Mouse (Mus musculus): ENCODE data around the gene Birc7. TPM values are rescaled to one million over a fixed set of nuclear protein-coding genes. Genes with fewer than 3 reads are reported as not detected.

The Birc7 gene
- polyA plus RNA-seq (2015; fragmentation: Nextera tagmentation; extraction: Ambion mirVana), result 0.43 and 0.60 TPM in 2 replicates

- Histone ChIP-seq H3K27ac (replicated peaks) (no peak within 1 kb of the TSS), H3K4me1 (replicated peaks) (peaks cover 8% of the 10 kb centered on the region; the same call in 1 of the 2 replicates)
- WGBS, result 47% methylated on average over 4 of the region's 4 CpGs
Observed at GRCm38 (mm10) chr2:180928723-180929122, at the start of gene Birc7. TSS of gene Birc7 (plus strand) at chr2:180929023.

GRCm38 (mm10) chr2:180879365-180880067 is 49.3 kb upstream of the Birc7 start:
- Histone ChIP-seq H3K9ac (no peak overlapping the region), H3K4me2 (peak overlapping the region; percentile 22; the same call in 1 of the 2 replicates), H3K4me1 (replicated peaks) (peaks cover 38% of the 10 kb centered on the region), H3K27ac (replicated peaks) (peak overlapping the region; percentile 86), H3K4me3 (no peak overlapping the region), H3K9me3 (no peaks in the 10 kb centered on the region), H3K27me3 (no peaks in the 10 kb centered on the region), H3K36me3 (no peaks in the 10 kb centered on the region)
- ATAC-seq (ENCODE audit: low read depth), result peak; percentile 96
- 29% methylated on average over 7 of the region's 7 CpGs for whole genome bisulfite sequencing

More at GRCm38 (mm10) chr2:180928723-180929122, at the start of gene Birc7:
- Histone ChIP-seq H3K9me3 (no peaks in the 10 kb centered on the region), H3K4me2 (no peak within 1 kb of the TSS), H3K9ac (0 out of 2 replicates have a peak within 1 kb of the TSS, but pooled peaks have one; percentile 22), H3K36me3 (peaks cover 21% of the 10 kb centered on the region), H3K4me3 (no peak within 1 kb of the TSS), H3K27me3 (no peaks in the 10 kb centered on the region; the same call in 1 of the 2 replicates)
- no peak for ATAC-seq (ENCODE audit: low read depth)

- Histone ChIP-seq H3K4me2 (no peak overlapping the region), H3K36me3 (no peaks in the 10 kb centered on the region), H3K27ac (replicated peaks) (no peak overlapping the region), H3K4me1 (replicated peaks) (peaks cover 44% of the 10 kb centered on the region), H3K4me3 (no peak overlapping the region), H3K9ac (no peak overlapping the region), H3K27me3 (no peaks in the 10 kb centered on the region), H3K9me3 (no peaks in the 10 kb centered on the region)
- ATAC-seq (ENCODE audit: low read depth), result no peak
- WGBS, result 75% methylated on average over 9 of the region's 9 CpGs
Observed at GRCm38 (mm10) chr2:180881281-180881680, 47.5 kb upstream of the Birc7 start.

- Histone ChIP-seq H3K9me3 (no peaks in the 10 kb centered on the region), H3K4me3 (no peak overlapping the region), H3K27ac (replicated peaks) (no peak overlapping the region), H3K36me3 (no peaks in the 10 kb centered on the region), H3K9ac (no peak overlapping the region), H3K27me3 (peaks cover 6% of the 10 kb centered on the region; the same call in 1 of the 2 replicates), H3K4me2 (no peak overlapping the region), H3K4me1 (replicated peaks) (peaks cover 49% of the 10 kb centered on the region)
- no peak for ATAC-seq (ENCODE audit: low read depth)
- WGBS, result 77% methylated on average over 5 of the region's 5 CpGs
Observed at GRCm38 (mm10) chr2:180885270-180885669, 43.6 kb upstream of the Birc7 start.

GRCm38 (mm10) chr2:180889271-180889920 is 39.4 kb upstream of the Birc7 start:
- H3K9me3 ChIP-seq, result no peaks in the 10 kb centered on the region
- H3K4me1 ChIP-seq (replicated peaks), result peaks cover 69% of the 10 kb centered on the region
- H3K27ac ChIP-seq (replicated peaks), result peak overlapping the region; percentile 99
- ATAC-seq (ENCODE audit: low read depth), result no peak
- peak overlapping the region; percentile 100 for H3K9ac ChIP-seq
- peak overlapping the region; percentile 17 for H3K4me3 ChIP-seq
- 3% methylated on average over 19 of the region's 19 CpGs for WGBS
- H3K4me2 ChIP-seq, result peak overlapping the region; percentile 74
- peaks cover 26% of the 10 kb centered on the region for H3K27me3 ChIP-seq
- no peaks in the 10 kb centered on the region for H3K36me3 ChIP-seq

GRCm38 (mm10) chr2:180889921-180890280 is 38.9 kb upstream of the Birc7 start:
- peak overlapping the region; percentile 99 for H3K27ac ChIP-seq (replicated peaks)
- 8% methylated on average over 4 of the region's 4 CpGs for WGBS
- H3K4me1 ChIP-seq (replicated peaks), result peaks cover 72% of the 10 kb centered on the region
- H3K9ac ChIP-seq, result peak overlapping the region; percentile 100
- no peaks in the 10 kb centered on the region for H3K9me3 ChIP-seq
- H3K36me3 ChIP-seq, result no peaks in the 10 kb centered on the region
- no peak for ATAC-seq (ENCODE audit: low read depth)
- peak overlapping the region; percentile 74 for H3K4me2 ChIP-seq
- H3K27me3 ChIP-seq, result peaks cover 26% of the 10 kb centered on the region
- peak overlapping the region; percentile 88 for H3K4me3 ChIP-seq

GRCm38 (mm10) chr2:180890422-180891074 is 38.3 kb upstream of the Birc7 start:
- Histone ChIP-seq H3K4me3 (peak overlapping the region; percentile 88), H3K4me2 (peak overlapping the region; percentile 74), H3K9ac (peak overlapping the region; percentile 100), H3K9me3 (no peaks in the 10 kb centered on the region), H3K36me3 (0 out of 2 replicates have a peak, but pooled peaks cover 2% of the 10 kb centered on the region), H3K27ac (replicated peaks) (peak overlapping the region; percentile 99), H3K27me3 (peaks cover 26% of the 10 kb centered on the region), H3K4me1 (replicated peaks) (peaks cover 78% of the 10 kb centered on the region)
- ATAC-seq (ENCODE audit: low read depth), result no peak
- 2% methylated on average over 29 of the region's 29 CpGs for WGBS

GRCm38 (mm10) chr2:180891075-180891834 is 37.6 kb upstream of the Birc7 start:
- peaks cover 79% of the 10 kb centered on the region for H3K4me1 ChIP-seq (replicated peaks)
- no peak for ATAC-seq (ENCODE audit: low read depth)
- under 1% methylated on average over 37 of the region's 37 CpGs for WGBS
- H3K9ac ChIP-seq, result peak overlapping the region; percentile 100
- H3K9me3 ChIP-seq, result no peaks in the 10 kb centered on the region
- peak overlapping the region; percentile 99 for H3K27ac ChIP-seq (replicated peaks)
- peaks cover 26% of the 10 kb centered on the region for H3K27me3 ChIP-seq
- H3K36me3 ChIP-seq, result 0 out of 2 replicates have a peak, but pooled peaks cover 7% of the 10 kb centered on the region
- H3K4me2 ChIP-seq, result peak overlapping the region; percentile 74
- peak overlapping the region; percentile 88 for H3K4me3 ChIP-seq

- peak overlapping the region; percentile 74 for H3K4me2 ChIP-seq
- peak overlapping the region; percentile 100 for H3K9ac ChIP-seq
- peaks cover 26% of the 10 kb centered on the region for H3K27me3 ChIP-seq
- H3K36me3 ChIP-seq, result 0 out of 2 replicates have a peak, but pooled peaks cover 7% of the 10 kb centered on the region
- peak overlapping the region; percentile 99 for H3K27ac ChIP-seq (replicated peaks)
- 3% methylated on average over 9 of the region's 9 CpGs for WGBS
- no peaks in the 10 kb centered on the region for H3K9me3 ChIP-seq
- peaks cover 82% of the 10 kb centered on the region for H3K4me1 ChIP-seq (replicated peaks)
- no peak for ATAC-seq (ENCODE audit: low read depth)
- H3K4me3 ChIP-seq, result peak overlapping the region; percentile 88
Observed at GRCm38 (mm10) chr2:180891835-180892323, 36.9 kb upstream of the Birc7 start.

GRCm38 (mm10) chr2:180892841-180893521 is 35.8 kb upstream of the Birc7 start:
- H3K9ac ChIP-seq, result peak overlapping the region; percentile 100
- H3K27ac ChIP-seq (replicated peaks), result peak overlapping the region; percentile 99
- H3K4me1 ChIP-seq (replicated peaks), result peaks cover 85% of the 10 kb centered on the region
- H3K4me2 ChIP-seq, result peak overlapping the region; percentile 74
- 0 out of 2 replicates have a peak, but pooled peaks cover 7% of the 10 kb centered on the region for H3K36me3 ChIP-seq
- H3K27me3 ChIP-seq, result peaks cover 26% of the 10 kb centered on the region
- peak; percentile 37 for ATAC-seq (ENCODE audit: low read depth)
- H3K9me3 ChIP-seq, result no peaks in the 10 kb centered on the region
- H3K4me3 ChIP-seq, result peak overlapping the region; percentile 88
- under 1% methylated on average over 91 of the region's 97 CpGs for WGBS

All from neural tube, embryonic 13.5 days (tissue).